Mouse (Mus musculus): ENCODE measurements at regions not wholly inside any gene's neighbourhood (a gene's known extent, or its start where the extent isn't known, plus 50 kb on each side); places are given as distances from the start of the nearest gene placed in this dataset.

GRCm38 (mm10) chr7:129918240-129919200 lies 326.9 kb downstream of the Wdr11 start:
- no peaks in the 10 kb centered on the region for H3K36me3 ChIP-seq (replicated peaks)
- ATAC-seq (ENCODE audit: extremely low read depth, insufficient number of reproducible peaks, low FRiP score, poor library complexity, severe bottlenecking), result no peak
- no peaks in the 10 kb centered on the region for H3K27me3 ChIP-seq (ENCODE audit: insufficient read depth, low read length)
- H3K9me3 ChIP-seq (replicated peaks), result peaks cover 56% of the 10 kb centered on the region
- TF ChIP-seq GATA2 (IDR thresholded peaks at IDR 0.05; ENCODE audit: borderline replicate concordance, low read depth, low read length) (no peak), GATA1 (IDR thresholded peaks at IDR 0.05; ENCODE audit: borderline replicate concordance, low read length) (no peak), CTCF (IDR thresholded peaks at IDR 0.05; ENCODE audit: low read depth, low read length) (no peak), TAL1 (conservative IDR thresholded peaks at IDR 0.05; ENCODE audit: low read depth, low read length) (no peak), POLR2AphosphoS5 (IDR thresholded peaks at IDR 0.05; ENCODE audit: insufficient replicate concordance, low read depth, low read length) (no peak)
- DNase-seq (ENCODE audit: low spot score), result no peak
- H3K4me1 ChIP-seq (ENCODE audit: insufficient read depth, low read depth, low read length), result no peaks in the 10 kb centered on the region
- H3K4me3 ChIP-seq (ENCODE audit: low read depth, low read length), result no peak overlapping the region

DNA sequence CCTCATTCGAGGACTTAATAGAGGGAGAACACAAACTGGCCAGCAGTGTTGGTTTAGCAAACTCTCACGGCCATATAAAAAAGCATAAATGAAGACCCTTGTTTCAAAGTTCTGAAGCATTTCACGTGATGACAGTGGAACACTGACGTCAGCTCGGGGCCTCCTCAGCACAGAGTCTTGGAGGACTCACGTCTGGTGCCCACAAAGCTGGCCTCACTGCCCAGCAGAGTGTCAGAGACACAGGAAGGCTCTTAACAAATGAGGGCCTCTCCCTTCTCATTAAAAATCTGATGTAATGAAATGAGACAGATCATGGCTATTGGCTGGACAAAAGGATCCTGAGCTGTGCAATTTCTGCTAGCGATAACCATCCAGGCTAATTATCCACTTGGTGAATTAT lies 330.6 kb downstream of the Wdr11 start:
- TF ChIP-seq POLR2AphosphoS5 (IDR thresholded peaks at IDR 0.05; ENCODE audit: insufficient replicate concordance, low read depth, low read length) (no peak), TAL1 (conservative IDR thresholded peaks at IDR 0.05; ENCODE audit: low read depth, low read length) (no peak), GATA1 (IDR thresholded peaks at IDR 0.05; ENCODE audit: borderline replicate concordance, low read length) (no peak), GATA2 (IDR thresholded peaks at IDR 0.05; ENCODE audit: borderline replicate concordance, low read depth, low read length) (no peak), CTCF (IDR thresholded peaks at IDR 0.05; ENCODE audit: low read depth, low read length) (no peak)
- ATAC-seq (ENCODE audit: extremely low read depth, insufficient number of reproducible peaks, low FRiP score, poor library complexity, severe bottlenecking), result no peak
- no peaks in the 10 kb centered on the region for H3K4me1 ChIP-seq (ENCODE audit: insufficient read depth, low read depth, low read length)
- no peaks in the 10 kb centered on the region for H3K27me3 ChIP-seq (ENCODE audit: insufficient read depth, low read length)
- H3K36me3 ChIP-seq (replicated peaks), result no peaks in the 10 kb centered on the region
- peaks cover 52% of the 10 kb centered on the region for H3K9me3 ChIP-seq (replicated peaks)
- no peak overlapping the region for H3K4me3 ChIP-seq (ENCODE audit: low read depth, low read length)
- DNase-seq (ENCODE audit: low spot score), result no peak

- Histone ChIP-seq H3K9me3 (replicated peaks) (peaks cover 64% of the 10 kb centered on the region), H3K27me3 (ENCODE audit: insufficient read depth, low read length) (no peaks in the 10 kb centered on the region), H3K4me3 (ENCODE audit: low read depth, low read length) (no peak overlapping the region), H3K36me3 (replicated peaks) (no peaks in the 10 kb centered on the region), H3K4me1 (ENCODE audit: insufficient read depth, low read depth, low read length) (no peaks in the 10 kb centered on the region)
- DNase-seq (ENCODE audit: low spot score), result no peak
- TF ChIP-seq TAL1 (conservative IDR thresholded peaks at IDR 0.05; ENCODE audit: low read depth, low read length) (no peak), GATA2 (IDR thresholded peaks at IDR 0.05; ENCODE audit: borderline replicate concordance, low read depth, low read length) (no peak), CTCF (IDR thresholded peaks at IDR 0.05; ENCODE audit: low read depth, low read length) (no peak), GATA1 (IDR thresholded peaks at IDR 0.05; ENCODE audit: borderline replicate concordance, low read length) (no peak)
- no peak for ATAC-seq (ENCODE audit: extremely low read depth, insufficient number of reproducible peaks, low FRiP score, poor library complexity, severe bottlenecking)
Measured at GRCm38 (mm10) chr7:129936731-129937130, 345.1 kb downstream of the Wdr11 start.

DNA sequence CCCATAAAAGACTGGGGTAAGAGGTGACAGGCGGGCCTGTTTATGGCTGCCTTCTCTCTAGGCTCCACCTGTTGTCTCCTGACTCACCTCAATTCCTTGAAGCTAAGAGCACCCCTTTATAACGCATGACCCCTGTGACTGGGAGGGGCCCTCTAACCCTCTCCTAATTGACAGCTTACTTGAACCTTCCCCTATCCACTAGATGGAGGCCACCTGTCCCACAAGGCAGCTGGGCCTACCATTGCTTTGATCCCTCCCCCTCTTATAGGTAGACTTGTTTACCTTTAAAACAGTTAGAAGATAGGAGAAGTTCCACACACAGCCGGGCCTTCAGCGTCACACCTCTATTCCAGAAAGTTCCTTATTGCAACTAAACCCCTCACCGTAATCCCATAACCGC lies 346.1 kb downstream of the Wdr11 start:
- ATAC-seq (ENCODE audit: extremely low read depth, insufficient number of reproducible peaks, low FRiP score, poor library complexity, severe bottlenecking) (no peak), DNase-seq (ENCODE audit: low spot score) (no peak)
- no peak for TF ChIP-seq TAL1 (conservative IDR thresholded peaks at IDR 0.05; ENCODE audit: low read depth, low read length)
- TF ChIP-seq GATA1 (IDR thresholded peaks at IDR 0.05; ENCODE audit: borderline replicate concordance, low read length), result no peak
- TF ChIP-seq GATA2 (IDR thresholded peaks at IDR 0.05; ENCODE audit: borderline replicate concordance, low read depth, low read length), result no peak
- TF ChIP-seq POLR2AphosphoS5 (IDR thresholded peaks at IDR 0.05; ENCODE audit: insufficient replicate concordance, low read depth, low read length), result no peak
- no peak for TF ChIP-seq CTCF (IDR thresholded peaks at IDR 0.05; ENCODE audit: low read depth, low read length)
- Histone ChIP-seq H3K9me3 (replicated peaks) (peaks cover 67% of the 10 kb centered on the region), H3K36me3 (replicated peaks) (no peaks in the 10 kb centered on the region), H3K27me3 (ENCODE audit: insufficient read depth, low read length) (no peaks in the 10 kb centered on the region), H3K4me3 (ENCODE audit: low read depth, low read length) (no peak overlapping the region), H3K4me1 (ENCODE audit: insufficient read depth, low read depth, low read length) (no peaks in the 10 kb centered on the region)

DNA sequence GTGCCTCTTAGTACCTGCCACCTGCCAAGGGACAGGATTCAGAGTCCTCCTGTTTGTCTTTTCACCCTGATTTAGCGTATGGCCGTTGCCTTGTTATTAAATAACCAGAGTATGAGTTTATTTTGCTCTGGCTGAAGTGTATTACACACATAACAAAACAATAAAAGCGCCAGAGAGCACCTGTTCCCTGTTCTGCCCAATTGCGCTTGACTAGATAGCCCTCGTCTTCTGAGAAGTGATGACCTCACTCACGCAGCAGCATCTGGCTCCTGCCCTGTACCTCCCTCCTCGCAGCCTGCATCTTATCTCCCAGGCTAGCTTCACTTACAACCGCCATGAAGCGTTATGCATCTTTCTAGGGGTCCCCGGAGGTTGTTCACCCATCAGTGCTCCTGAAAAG lies 346.5 kb downstream of the Wdr11 start:
- no peak for TF ChIP-seq GATA1 (IDR thresholded peaks at IDR 0.05; ENCODE audit: borderline replicate concordance, low read length)
- TF ChIP-seq GATA2 (IDR thresholded peaks at IDR 0.05; ENCODE audit: borderline replicate concordance, low read depth, low read length), result no peak
- no peak for TF ChIP-seq CTCF (IDR thresholded peaks at IDR 0.05; ENCODE audit: low read depth, low read length)
- no peak for TF ChIP-seq TAL1 (conservative IDR thresholded peaks at IDR 0.05; ENCODE audit: low read depth, low read length)
- no peak for TF ChIP-seq POLR2AphosphoS5 (IDR thresholded peaks at IDR 0.05; ENCODE audit: insufficient replicate concordance, low read depth, low read length)
- no peaks in the 10 kb centered on the region for H3K27me3 ChIP-seq (ENCODE audit: insufficient read depth, low read length)

DNA sequence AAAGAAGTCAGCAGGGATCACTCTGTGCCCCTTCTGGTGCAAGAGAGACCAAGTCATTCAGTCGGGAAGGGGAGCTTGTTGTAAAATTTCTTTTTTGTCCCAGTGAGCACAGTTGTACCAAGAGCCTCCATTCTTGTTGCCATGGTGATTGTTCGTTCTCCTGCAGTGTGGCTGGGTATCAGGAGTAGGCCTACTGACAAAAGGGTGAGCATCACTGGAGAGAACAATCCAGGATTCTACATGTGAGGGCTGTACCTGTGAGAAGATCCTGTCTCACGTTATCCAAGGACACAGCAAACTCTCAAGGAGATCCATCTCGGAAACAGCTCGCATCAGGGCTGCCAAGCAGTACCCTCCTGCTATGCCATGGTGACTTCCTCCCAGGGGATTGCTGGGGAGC lies 347.6 kb downstream of the Wdr11 start:
- H3K4me1 ChIP-seq (ENCODE audit: insufficient read depth, low read depth, low read length), result no peaks in the 10 kb centered on the region
- no peak overlapping the region for H3K4me3 ChIP-seq (ENCODE audit: low read depth, low read length)
- no peaks in the 10 kb centered on the region for H3K36me3 ChIP-seq (replicated peaks)
- H3K27me3 ChIP-seq (ENCODE audit: insufficient read depth, low read length), result no peaks in the 10 kb centered on the region
- TF ChIP-seq TAL1 (conservative IDR thresholded peaks at IDR 0.05; ENCODE audit: low read depth, low read length) (no peak), GATA1 (IDR thresholded peaks at IDR 0.05; ENCODE audit: borderline replicate concordance, low read length) (no peak)
- no peak for ATAC-seq (ENCODE audit: extremely low read depth, insufficient number of reproducible peaks, low FRiP score, poor library complexity, severe bottlenecking)
- peaks cover 63% of the 10 kb centered on the region for H3K9me3 ChIP-seq (replicated peaks)
- DNase-seq (ENCODE audit: low spot score), result no peak

More for the DNA sequence above, 346.5 kb downstream of the Wdr11 start:
- Histone ChIP-seq H3K4me1 (ENCODE audit: insufficient read depth, low read depth, low read length) (no peaks in the 10 kb centered on the region), H3K36me3 (replicated peaks) (no peaks in the 10 kb centered on the region), H3K9me3 (replicated peaks) (peaks cover 63% of the 10 kb centered on the region), H3K4me3 (ENCODE audit: low read depth, low read length) (no peak overlapping the region)
- DNase-seq (ENCODE audit: low spot score) (no peak), ATAC-seq (ENCODE audit: extremely low read depth, insufficient number of reproducible peaks, low FRiP score, poor library complexity, severe bottlenecking) (no peak)

Data from G1E (cell line).